Mouse (Mus musculus) forebrain, embryonic 14.5 days (tissue): ENCODE results near the gene Sfxn1. TPM values are rescaled to one million over a fixed set of nuclear protein-coding genes. Genes with fewer than 3 reads are reported as not detected.

ENCODE experiments used
- polyA plus RNA-seq: library from polyadenylated mRNA; unstranded; fragments of >200 nt; fragmentation: Nextera tagmentation; extraction: Ambion mirVana; gene quantifications from 2 replicates; pipeline ENCODE4 v1.2.1, GENCODE M21; 2014

Gene Sfxn1
- polyA plus RNA-seq, 1 experiment from 2014 or later = 88.8 TPM

Other genes with a start within 250 kb of the Sfxn1 start
- gene Drd1, start 16.2 kb upstream of the Sfxn1 start, polyA plus RNA-seq = 5.1 and 8.3 TPM in 2 replicates
- gene Hrh2, start 120.3 kb downstream of the Sfxn1 start, polyA plus RNA-seq = 0.42 and 0.48 TPM in 2 replicates